Mouse (Mus musculus): Measurements from ENCODE around the gene Ano10.

- TF ChIP-seq GATA1 (IDR thresholded peaks at IDR 0.05; ENCODE audit: borderline replicate concordance, low read length) (no peak), FLI1 (IDR thresholded peaks at IDR 0.05; ENCODE audit: low read length) (no peak)
These were observed 115.8 kb downstream of the Ano10 start for GRCm38 (mm10) chr9:122178427-122178826.

Measured in megakaryocyte, embryonic 14.5 days (primary cell).